Mouse (Mus musculus) layer of hippocampus, adult 9-10 months (tissue): ENCODE data around the gene Myo18a.

Source experiments
- DNase-seq: peaks from one replicate; pipeline ENCODE4 v3.0.0; 2022; ENCODE audit warnings: low spot score

Gene Myo18a

GRCm38 (mm10) chr11:77771879-77772713, 9.1 kb downstream of the Myo18a start:
- DNase-seq: no peak

- DNase-seq: no peak
Measured at GRCm38 (mm10) chr11:77775701-77776400, 12.8 kb downstream of the Myo18a start.

DNA sequence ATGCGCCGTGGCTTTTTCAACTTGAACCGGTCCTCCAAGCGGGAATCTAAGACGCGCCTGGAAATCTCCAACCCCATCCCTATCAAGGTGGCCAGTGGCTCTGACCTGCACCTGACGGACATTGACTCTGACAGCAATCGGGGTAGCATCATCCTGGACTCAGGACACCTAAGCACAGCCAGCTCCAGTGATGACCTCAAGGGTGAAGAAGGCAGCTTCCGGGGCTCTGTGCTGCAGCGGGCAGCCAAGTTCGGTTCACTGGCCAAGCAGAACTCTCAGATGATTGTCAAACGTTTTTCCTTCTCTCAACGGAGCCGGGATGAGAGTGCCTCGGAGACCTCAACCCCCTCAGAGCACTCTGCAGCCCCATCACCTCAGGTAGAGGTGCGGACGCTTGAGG, 14.4 kb downstream of the Myo18a start:
- DNase-seq: no peak

DNA sequence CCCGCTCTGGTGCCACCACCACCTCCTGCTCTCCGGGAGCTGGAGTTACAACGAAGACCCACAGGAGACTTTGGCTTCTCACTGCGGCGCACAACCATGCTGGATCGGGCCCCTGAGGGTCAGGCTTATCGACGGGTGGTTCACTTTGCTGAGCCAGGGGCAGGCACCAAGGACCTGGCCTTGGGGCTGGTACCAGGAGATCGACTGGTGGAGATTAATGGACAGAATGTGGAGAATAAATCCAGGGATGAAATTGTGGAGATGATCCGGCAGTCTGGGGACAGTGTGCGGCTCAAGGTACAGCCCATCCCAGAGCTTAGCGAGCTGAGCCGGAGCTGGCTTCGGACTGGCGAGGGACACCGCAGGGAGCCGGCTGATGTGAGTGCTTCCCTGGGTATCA, 14.9 kb downstream of the Myo18a start:
- DNase-seq: no peak

DNA sequence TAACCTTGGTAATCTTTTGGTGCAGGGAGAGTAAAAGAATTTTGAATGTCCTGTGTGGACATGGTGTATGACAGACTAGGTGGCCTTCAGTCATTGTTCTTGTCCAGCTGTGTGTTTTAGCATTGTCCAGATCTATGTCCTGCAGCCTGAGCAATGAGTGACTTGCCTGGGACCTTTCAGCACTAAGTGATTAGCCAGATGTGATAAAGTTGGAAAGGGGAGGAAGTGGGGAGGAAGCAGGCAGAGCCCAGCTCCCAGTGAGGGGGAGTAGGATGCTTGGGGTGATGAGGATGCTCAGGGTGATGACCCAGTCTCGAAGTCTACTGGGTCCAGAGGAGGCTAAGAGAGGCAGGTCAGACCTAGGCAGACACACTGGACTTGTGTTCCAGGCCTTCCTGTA, 16.2 kb downstream of the Myo18a start:
- no peak for DNase-seq

GRCm38 (mm10) chr11:77781088-77781487, 18.0 kb downstream of the Myo18a start:
- no peak for DNase-seq

- DNase-seq: no peak
Measured at GRCm38 (mm10) chr11:77782104-77782815, 19.2 kb downstream of the Myo18a start.

DNA sequence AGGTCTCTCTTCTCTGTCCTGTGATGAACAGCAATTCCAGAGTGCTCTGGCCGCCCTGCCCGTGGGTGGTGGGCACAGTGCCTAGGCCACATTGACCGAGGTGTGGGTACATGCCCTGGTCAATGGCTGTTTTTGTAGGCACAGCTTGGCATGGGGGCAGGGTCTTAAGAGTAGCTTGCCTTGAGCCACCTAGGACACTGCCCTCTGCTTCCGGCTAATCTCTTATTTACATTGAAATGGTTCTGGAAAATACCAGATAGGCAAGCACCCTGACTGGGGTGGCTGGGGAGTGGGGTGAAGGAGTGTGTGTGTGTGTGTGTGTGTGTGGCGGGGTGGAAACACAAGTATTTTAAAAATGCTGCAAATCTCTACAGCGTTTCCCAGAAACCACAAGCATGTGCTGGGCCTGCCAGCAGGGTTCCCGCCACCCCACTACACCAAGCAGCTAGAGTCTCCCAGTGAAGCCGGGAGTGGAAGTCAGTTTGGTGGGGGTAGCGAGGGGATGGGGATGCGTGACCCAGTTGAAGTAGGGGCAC, 20.2 kb downstream of the Myo18a start:
- no peak for DNase-seq

DNA sequence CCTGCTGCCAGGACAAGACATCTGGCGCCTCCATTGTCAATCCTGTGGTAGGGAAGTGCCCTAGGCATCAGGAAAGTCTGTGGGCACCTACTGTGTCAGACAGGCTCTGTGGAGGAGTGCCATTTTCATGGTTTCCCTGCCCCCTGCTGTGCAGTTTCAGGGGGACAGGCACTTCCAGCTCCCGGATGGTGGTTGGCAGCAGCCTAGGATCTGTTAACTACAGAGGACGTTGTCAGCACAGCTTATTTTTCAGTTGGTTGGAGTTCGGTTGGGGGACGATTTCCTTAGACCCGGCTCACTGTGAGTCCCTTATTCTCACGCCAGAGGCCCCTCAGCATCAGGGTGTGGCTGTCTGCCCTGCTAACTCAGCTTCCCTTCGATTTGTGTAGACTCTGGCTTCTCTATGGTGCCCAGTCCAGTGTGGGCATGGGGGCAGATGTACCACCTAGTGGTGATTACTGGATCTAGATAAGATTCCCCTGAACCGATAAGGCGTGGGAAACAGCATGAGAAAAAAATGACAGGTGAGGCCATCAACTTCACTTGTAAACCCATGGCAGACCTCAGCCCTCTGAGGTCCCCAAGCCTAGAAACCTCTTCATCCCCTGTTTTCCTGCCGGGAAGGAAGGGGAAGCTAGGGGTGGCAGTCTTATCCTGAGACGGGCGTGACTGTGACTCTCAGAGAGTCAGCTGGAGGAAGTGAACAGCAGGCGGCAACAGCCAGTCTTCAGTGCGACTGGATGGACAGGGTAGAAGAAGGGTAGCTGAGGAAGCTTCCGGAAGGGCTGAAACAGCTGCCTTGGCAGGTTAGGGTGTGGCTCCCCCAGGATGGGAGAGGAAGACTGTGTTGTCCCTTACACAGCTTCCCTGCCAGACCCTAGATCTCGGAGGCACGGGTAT, 21.0 kb downstream of the Myo18a start:
- no peak for DNase-seq

DNA sequence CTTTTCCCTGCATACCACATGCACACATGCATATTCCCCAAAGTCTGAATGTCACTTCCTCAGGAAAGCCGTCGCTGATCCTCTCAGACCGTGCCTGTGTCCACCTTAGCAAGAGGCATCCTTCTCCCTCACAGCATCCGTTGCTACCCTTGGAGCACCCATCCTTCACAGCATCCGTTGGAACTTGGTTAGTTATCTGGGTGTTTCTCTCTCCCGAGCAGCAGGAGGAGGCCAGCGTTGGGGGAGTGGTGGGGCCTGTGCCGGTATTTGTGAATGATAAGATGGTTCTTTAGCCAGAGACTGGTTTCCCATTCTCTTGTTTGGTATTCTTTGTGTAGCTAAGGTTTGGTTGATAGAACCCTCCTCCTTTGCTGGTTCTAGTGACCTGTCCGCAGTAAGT, 21.8 kb downstream of the Myo18a start:
- DNase-seq: no peak

- no peak for DNase-seq
Measured at GRCm38 (mm10) chr11:77785396-77785767, 22.3 kb downstream of the Myo18a start.

DNA sequence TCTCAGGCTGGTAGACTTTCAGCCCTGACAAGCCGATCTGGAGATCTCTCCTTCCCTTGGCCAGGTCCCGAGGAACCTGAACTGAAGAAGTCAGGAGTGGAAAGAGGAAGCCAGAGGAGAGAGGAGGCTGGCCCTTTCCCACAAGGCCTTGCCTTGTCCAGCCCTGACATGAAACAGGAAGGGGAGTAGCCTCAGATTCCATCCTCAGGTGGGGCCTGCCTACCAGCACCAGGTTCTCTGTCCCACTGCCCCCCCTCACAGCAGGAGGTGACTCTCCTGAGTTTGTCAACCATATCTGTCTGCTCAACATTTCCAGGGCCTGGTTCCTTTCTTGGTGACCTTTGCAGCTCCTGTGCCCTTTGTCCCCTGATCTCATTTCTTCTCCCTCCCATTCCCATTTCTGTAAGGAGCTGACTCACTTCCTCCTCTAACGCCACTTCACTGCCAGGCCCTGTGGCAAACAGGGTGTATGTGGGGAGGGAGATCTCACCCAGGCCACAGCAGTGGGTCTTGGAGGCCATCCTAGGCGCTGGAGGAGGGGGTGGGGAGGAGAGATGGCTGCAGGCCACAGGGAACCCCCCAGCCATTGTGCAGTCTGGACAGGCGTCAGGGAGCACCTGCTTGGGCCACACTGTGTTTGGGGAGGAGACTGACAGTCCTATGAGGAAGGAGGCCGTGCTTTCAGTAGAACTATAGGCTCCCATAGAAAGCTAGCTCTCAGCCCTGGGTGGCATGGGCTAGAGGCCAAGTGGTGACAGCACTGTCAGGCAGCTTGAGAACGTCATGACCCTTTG, 22.9 kb downstream of the Myo18a start:
- DNase-seq: no peak

DNA sequence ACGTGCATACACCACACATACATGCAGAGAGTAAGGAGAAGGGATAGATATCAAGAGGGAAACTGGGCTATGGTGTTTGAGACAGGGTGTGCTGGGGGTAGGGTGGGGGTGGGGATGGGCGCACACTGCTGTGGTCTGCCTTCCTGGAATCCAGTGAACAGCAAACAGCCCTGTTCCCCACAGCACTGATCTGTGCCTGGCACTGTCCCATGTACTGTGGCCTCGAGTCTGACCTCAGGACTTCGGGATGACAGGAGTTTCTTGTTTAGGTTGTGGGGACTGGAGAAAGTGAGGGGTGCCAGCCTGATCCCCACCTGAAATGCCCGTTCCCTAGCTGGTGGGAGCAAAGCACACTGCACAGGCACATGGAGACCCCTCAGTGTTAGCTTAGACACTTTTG, 24.7 kb downstream of the Myo18a start, which contains the start of gene Gm10277:
TSS of gene Gm10277 (minus strand) at position 41 of the 400 bp plus-strand sequence.
- DNase-seq: no peak

DNA sequence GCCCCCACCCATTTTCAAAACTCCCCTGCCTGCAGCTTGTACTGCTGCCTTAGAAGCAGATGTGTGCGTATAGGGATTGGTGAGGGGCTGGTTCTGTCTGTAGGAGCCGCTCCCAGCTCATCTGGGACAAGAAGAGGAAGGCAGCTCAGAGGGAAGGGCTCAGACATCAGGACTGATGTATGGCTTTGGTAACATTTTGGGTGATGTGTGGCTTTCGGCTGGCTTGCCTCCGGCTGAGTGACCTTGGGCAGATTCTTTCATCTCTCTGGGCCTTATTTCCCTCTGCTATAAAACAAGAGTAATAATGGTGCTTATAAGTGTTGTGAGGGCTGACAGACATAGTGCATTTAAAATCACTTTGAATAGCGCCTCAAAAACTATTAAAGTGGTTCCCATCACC, 26.5 kb downstream of the Myo18a start:
- no peak for DNase-seq

GRCm38 (mm10) chr11:77790286-77790685, 27.2 kb downstream of the Myo18a start:
- no peak for DNase-seq

DNA sequence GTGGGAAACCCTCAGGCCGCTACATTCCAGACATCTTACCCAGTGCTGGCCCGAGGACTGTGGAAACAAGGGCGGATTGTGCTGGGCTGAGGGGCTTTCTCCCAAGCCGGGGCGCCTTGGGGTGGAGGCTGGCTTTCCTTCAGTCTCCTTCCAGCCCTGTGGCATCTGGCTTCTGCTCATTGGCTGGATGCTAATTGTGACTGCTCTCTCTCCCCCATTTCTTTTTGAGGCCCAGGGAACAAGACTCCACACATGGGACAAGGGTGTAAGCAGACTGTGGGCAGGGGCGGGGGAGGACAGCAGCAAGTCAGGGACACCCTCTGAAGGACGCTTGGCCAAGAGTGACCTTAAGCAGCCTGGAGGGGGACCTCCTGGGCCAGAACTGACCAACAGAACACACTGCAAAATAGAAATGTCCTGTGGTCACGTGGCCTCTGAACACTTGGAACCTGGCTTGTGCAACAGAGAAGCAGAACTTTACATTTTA, 28.2 kb downstream of the Myo18a start:
- no peak for DNase-seq

- no peak for DNase-seq
Measured at GRCm38 (mm10) chr11:77791752-77792565, 28.9 kb downstream of the Myo18a start.

- DNase-seq: no peak
Measured at GRCm38 (mm10) chr11:77792566-77792909, 29.5 kb downstream of the Myo18a start.

GRCm38 (mm10) chr11:77793238-77793930, 30.3 kb downstream of the Myo18a start:
- DNase-seq: peak; percentile 96
